Mouse (Mus musculus): ENCODE measurements around the gene Gpr45.

DNA sequence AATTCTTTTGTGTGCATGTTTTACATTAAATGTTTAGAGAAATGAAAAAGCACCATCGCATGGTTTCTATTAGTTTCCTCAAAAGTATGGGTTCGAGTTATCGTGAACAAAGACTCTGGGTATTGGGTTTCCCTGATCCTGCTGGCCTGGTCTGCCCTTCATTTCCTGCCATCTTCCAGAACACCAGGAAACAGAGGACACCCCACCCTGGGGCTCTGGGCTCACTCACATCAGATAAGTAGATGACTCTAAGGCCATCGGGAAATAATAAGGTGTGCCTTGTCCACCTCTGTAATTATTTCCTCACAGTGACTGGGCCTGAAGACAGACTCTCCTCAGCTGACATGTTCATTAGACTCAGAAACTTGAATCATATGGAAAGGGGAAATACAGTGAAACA is 57.8 kb downstream of the Gpr45 start:
- no peak for TF ChIP-seq MYOG (IDR thresholded peaks at IDR 0.05; ENCODE audit: control insufficient read depth in 1 of 3, insufficient read depth in 1 of 3, insufficient read length in 2 of 3, low read depth in 2 of 3)
- no peak for TF ChIP-seq POLR2A (IDR thresholded peaks at IDR 0.05; ENCODE audit: insufficient read length, low read depth)
- no peak for TF ChIP-seq MAX (IDR thresholded peaks at IDR 0.05; ENCODE audit: low read depth)
- TF ChIP-seq TCF12 (IDR thresholded peaks at IDR 0.05; ENCODE audit: insufficient read depth, poor library complexity, severe bottlenecking), result no peak
- no peak for TF ChIP-seq TCF3 (IDR thresholded peaks at IDR 0.05; ENCODE audit: insufficient read length, low read depth)
- no peak for TF ChIP-seq SRF (IDR thresholded peaks at IDR 0.05; ENCODE audit: control insufficient read depth, insufficient read length, low read depth)
- no peak for TF ChIP-seq E2F4 (IDR thresholded peaks at IDR 0.05; ENCODE audit: insufficient read depth)

Measured in myocyte (in vitro differentiated cells).